Mouse (Mus musculus) neural tube, embryonic 10.5 days (tissue): ENCODE results near the gene Abcc8.
"Not testable (repeated sequence)": the region's sequence is repeated elsewhere in the genome, so short reads cannot be mapped to it uniquely, and the experiment has no call there.

Experiments
- DNase-seq: peaks from one replicate; pipeline ENCODE4 v3.0.0-alpha.2; 2017; ENCODE audit warnings: low spot score; ENCODE audit errors: extremely low spot score

Abcc8 gene

DNA sequence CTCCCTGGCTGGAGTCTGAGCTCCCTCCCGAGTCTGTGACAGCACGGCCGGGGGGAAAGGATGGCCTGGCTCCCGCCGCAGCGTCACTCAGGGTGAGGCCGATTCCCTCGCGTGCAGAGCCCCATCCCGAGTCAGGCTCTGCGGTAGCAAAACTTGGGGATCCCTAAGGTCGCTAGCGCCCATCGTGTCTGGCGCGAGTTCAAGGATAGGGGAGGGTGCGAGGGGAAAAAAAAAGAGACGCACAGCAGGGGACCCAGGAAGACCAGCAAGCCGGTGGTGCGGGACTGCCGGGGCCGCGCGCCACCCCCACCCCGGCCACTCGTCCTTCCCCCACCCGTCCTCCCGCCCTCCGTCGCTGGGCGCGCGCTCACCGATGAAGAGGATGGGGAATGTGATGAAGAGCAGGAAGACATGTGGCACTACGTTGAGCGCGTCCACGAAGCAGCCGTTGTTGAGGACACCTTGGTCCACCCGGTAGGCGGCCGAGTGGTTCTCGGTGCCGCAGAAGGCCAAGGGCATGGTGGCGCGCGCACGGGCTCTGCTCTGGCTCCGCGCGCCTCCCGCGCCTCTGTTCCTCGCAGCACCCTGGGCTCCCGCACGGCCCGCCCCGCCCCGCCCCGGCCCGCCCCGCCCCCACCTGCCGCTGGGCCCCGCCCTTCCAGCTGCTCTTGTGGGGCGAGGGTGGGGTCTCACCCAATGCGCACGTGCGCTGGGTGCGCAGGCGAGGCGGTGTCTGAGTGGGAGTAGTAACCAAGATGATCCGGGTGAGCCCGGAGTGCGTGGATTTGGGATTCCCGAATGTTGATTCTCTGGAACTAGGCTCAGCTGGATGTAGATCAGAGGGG lies at the start of gene Abcc8:
Abcc8 (minus strand) TSS at position 603 of the 845 bp plus-strand sequence.
- peak; percentile 40 for DNase-seq

DNA sequence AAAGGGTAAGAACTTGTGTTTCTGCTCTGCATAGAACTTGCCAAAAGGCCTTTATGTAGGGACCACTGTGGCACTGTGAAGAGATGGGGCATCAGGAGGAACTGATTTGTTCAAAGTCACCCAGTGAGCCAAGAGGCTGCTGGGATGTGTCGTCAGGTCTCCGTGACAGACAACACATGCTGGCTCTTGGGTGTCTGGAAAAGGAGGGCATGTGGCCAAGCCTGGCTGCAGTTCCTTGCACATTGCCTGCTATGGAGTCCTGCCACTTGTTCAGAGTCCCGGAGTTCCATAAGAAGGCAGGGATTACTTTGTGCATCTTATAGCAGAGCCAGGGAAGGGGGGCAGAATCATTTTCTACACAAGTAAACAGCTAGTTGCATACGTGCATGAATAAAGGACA lies 47.1 kb upstream of the Abcc8 start:
- DNase-seq, result no peak

DNA sequence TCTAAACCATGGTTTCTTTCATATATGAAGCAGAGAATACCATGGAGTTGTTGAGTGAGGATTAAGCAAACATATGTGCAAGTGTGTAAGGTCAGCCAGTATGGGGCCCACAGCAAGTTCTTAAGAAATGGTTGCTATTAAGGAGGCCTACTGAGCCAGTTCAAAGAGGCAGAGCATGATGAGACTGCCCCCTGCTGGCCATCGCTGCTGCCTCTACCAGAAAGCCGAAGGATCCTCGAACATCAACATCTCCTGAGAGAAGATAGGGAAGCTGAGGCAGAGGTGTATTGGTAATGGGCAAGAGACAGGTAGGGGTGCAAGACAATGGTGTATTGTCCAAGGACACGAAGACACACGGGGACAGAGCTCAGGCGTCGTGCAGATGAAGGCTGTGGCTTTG lies 46.4 kb upstream of the Abcc8 start:
- DNase-seq, result peak; percentile 67

DNA sequence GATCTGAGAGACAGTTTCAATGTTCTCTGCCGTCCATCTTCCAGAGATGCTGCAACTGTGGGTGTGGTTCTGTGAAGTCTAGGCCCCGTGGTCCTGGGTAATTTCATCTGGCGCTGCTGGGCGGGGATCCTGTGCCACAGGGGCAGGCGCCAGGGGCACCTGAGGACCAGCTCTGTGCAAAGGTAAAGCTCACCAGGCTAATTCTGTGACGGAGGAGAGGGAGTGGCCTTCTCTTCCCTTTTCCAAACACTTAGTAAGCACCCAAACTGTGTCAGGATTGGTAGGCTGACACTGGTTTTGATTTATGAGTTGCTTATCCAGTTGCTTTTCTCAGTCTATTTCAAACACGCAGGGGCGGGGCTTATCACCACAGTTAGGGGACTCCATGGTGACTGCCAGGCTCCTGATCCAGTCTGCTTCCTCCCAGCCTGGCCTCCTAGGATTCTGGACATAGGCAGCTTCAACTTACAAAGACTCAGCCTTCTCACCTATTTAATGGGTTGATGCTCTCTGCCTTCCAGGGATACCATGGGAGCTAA lies 40.8 kb upstream of the Abcc8 start:
- no peak for DNase-seq

DNA sequence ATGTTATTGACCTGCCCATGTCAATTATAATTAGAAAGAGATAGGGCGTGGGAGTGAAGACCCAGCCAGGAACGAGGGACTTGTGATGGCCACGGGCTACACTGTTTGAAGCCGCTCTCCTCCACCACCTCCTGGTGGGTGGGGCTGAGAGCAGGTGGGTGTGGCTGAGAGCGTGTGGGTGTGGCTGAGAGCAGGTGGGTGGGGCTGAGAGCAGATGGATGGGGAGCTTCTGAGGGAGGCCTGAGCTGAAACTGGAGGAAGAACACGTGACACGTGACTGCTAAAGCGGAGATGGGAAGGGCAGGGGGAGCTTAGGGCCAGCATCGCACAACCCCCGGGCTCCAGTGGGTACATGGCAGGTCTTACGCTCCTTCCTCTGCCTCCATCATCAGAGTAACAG lies 38.6 kb upstream of the Abcc8 start:
- DNase-seq, result peak; percentile 37

DNA sequence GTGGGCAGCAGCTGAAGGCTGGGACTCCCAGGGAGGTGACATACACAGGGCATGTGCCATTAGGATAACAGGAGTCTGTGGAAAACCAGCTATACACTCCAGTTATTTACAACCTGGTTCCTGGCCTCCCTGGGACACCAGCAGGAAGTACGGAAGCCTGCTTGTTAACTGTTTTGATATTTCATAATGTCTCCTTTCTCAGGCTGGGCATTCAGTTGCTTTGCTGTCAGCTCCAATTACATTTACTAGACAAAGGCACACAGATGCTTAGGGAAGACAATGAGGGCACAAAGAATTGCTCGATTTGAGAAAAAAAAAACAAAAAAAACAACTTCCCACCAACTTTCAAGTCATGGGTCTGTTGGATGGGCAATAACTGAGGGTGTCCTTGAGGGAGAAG lies 36.6 kb upstream of the Abcc8 start:
- no peak for DNase-seq

DNA sequence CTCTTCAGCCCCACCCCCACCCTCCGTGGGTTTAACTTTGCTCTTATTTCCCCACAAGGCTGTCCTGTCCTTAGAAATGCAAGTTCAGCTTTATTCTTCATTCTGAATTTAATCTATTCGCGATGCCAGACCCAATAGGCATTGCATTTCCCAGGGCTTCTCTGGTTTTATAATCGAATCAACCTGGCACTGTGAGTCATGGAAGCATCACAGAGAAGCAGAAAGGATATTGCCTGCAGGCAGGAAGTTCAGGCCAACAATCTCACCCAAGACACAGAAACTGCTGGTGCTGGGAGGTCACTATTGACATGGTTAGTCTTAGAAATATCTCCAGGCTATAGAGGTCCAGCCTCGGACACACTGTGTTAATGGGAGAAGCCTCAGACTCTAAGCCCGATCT lies 30.4 kb upstream of the Abcc8 start:
- DNase-seq, result no peak

DNA sequence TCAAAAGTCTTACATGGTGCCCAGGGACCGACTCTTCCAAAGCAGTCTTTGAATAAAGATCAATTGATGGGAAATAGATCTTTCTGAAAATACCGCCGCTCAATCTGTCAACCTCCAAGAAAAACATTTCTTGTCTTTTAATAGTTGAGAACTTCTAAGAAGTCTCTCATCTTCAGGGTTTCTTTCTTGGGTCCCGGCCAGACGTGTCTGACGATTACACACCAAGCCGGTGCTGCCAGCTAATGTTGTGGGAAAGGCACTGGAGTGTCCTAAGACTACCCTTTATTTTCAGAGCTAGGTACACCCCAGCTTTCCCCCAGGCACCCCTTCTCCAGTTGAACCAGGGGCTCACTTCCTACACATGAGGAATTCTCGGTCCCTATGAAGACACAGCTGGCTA lies 28.3 kb upstream of the Abcc8 start:
- DNase-seq, result no peak

DNA sequence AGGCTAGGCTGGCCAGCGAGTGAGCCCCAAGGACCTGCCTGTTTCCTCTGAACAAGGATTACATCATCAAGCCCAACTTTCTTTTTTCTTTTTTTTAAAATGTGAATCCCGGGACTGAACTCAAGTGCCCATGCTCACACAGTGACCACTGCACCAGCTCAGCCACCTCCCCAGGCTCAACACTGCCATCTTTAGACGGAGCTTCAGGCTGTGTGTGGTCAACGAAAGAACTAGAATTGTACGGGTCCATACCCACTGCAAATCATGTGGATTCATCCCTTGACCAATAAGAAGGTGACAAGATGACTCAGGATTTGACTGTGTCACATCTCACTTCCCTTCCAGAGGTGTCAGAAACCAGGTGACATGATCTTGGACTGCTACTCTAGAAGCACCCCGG lies 24.9 kb upstream of the Abcc8 start:
- no peak for DNase-seq

DNA sequence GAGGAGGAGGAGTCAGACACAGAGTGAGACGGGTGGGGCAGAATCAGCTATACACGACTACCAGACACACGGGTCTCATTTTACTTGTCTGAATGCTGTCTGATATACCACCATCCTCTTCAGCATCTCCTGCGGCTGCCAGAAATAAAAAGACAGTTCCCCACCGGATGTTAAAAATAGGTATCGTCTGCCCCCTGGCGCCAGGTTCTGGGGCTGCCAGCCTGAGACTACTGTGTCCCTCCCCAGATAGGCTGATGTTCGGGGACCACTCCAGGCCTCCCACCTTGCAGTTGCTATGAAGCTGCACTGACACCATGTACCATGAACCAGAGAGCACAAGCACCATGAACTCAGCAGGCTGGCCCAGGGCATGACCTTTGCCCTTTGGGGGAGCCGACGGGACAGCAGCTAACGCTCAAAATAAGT lies 24.2 kb upstream of the Abcc8 start:
- DNase-seq, result peak; percentile 53

DNA sequence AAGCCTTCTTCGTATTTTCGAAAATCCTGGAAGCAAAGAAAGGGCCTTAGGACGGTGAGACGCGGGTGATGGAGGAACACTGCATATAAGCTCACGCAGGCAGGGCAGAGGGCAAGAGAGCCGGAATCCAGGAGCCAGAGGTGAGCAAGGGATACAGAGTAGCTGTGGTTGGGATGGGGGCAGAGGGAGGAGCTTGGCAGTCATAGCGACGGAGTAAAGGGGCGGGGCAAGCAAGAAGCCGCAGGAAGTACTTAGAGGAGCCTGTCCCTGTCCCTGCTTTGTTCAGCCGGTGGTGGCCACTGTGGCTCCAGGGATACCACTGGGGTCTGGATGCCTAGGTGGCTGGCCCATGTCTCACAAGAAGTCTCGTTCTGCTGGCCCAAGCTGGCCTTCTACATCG lies 21.8 kb upstream of the Abcc8 start:
- DNase-seq, result peak; percentile 56

DNA sequence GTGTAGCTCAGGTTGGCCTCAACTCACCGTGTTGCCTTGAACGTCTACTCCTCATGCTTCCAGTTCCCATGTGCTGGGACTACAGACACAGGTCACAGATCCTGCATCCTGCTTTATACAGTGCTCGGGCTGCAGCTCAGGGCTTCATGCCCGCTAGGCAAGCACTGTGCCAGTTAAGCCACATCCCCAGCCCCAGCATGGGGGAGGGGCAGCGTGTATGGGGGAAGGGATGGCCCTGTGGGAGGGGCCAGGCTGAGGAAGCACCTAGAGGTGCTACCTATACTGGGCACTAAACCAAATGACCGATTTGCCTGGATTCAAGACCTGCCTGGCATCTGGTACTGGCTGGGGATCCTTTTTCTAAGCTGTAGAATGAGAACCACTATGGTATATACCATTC lies 20.2 kb upstream of the Abcc8 start:
- DNase-seq, result no peak

DNA sequence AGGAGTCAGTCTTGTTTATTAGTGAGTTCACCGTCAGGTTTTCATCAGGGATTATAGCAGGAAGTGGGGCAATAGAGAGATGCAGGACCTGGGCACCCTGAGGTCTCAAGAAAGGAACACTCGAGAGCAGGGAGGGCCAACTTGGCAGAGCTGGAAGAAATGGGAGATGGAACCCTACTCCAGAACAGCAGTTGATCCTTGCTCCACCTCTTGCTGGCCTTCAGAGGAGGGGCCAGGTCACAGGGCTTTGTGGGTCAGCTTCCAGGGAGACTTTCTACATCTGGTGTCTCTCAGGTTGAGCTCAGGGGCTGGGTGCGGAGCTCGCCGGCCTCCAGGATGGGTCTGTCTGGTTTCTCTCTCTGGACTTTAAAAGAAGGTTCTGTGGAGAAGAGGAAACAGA lies 15.5 kb upstream of the Abcc8 start:
- no peak for DNase-seq

DNA sequence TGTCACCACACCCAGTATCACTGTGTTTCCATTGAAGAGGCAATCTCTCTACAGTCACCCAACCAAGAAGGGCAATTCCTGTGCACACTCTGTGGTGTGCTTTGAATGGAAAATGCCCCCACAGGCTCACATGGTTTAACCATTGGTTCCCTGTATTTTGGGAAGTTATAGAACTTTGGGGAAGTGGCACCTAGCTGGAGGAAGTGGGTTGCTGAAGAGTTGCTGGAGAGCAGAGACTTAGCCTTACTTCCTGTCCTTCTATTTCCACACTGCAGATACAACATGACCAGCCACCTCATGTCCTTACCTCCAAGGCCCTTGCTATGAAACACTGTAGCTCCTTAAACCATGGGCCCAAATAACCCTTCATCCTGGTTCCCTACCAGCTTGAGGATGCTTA lies 4.4 kb upstream of the Abcc8 start:
- DNase-seq, result no peak

DNA sequence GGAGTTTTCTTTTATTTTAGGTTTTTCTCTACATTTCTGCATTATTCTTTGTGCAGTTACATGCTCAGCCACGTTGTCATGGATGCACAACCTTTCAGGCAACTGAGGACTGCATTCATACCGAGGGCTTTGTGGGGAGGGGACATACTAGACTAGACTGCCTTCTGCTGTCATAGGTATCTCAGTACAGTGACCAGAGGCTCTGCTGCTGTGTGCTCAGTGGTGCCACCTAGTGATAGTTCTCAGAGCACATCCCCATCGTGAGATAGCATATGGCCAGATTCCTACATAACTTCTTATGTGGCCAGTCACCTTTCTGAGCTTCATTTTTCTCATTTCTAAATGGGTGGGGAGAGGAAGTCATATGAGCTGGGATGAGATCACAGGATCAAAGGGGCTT lies 1.8 kb upstream of the Abcc8 start:
- peak; percentile 54 for DNase-seq

DNA sequence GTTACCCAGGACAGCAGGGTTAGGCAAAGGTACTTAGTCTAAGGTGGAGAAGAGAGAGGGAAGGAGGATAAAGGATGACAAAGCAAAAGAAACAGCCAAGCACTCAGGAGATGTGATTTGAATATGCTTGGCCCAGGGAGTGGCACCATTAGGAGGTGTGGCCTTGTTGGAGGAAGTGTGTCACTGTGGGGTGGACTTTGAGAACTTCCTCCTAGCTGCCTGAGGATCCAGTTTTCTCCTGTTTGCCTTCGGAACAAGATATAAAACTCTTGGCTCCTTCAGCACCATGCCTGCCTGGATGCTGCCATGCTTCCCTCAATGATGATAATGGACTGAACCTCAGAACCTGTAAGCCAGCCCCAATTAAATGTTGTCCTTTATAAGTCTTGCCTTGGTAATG lies 10.9 kb downstream of the Abcc8 start:
- DNase-seq, result not testable (repeated sequence)

DNA sequence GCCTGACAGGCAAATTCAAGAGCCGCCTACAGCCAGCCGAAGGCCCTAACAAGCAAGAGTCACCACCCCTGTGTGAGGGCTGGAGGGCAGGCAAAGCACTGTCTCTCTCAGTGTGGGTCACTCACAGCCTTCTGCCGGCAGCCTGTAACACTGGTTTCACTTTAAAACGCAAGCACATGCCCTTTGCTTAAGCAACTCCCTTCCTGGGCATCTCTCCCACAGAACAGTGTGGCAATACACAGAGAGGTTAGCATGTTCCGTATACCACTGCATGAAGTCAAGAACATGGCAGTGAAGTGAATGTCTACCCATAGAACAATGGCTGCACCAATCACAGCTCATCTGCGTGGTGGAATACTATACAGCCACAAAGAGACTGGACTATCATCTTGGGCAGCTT lies 11.4 kb downstream of the Abcc8 start:
- no peak for DNase-seq

DNA sequence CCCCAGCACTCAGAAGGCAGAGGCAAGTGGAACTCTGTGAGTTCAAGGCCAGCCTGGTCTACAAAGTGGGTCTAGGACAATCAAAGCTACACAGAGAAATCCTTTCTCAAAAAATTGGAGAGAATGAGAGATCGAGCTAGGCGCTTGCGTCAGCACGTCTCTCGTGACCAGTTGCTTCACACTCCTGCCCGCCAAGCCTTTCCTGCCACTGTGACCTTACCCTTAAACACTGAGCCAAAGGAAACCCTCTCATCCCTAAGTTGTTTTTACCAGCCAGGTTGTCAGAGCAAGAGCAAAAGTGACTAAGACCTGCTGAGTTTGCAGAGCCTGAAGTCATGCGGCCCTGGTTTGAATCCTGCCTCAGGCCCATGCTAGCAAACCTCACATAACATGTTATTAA lies 11.9 kb downstream of the Abcc8 start:
- DNase-seq, result no peak

DNA sequence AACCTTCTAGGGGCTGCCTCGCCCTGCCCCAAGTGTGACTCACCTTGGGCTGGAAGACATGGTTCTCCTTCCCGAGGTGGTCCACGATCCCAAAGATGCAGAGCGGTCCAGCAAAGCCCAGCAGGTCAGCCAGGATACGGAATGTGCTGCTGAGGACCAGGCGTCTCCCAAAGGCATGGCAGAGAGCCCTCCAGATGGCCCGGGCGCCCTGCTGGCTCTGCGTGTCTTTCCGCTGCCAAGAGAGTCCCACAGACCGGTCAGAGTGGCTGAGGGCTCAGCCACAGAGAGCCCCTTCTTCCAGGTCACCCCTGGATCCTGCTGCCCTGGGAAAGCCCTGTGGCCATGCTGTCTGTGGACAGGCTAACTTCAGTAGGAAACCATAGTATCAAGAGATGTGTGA lies 14.0 kb downstream of the Abcc8 start:
- no peak for DNase-seq

DNA sequence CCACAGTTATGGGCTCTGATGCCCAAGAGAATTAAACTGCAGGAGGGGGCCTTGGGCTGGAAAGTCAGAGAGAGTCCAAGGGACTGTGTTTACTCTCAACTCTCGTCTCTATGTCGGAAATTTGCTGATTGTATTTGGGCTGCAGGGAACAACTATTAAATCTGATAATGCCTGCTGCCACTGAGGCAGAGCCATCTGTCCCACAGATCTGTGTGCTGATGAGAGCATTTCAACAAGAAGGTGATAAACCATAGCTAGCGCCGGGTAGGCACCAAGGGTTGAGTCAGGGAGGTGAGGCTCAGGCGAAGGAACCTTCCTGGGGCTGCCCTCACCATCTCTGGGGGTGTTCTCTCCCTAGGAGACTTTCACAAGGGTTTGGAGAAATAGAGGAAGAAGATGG lies 17.1 kb downstream of the Abcc8 start:
- no peak for DNase-seq

DNA sequence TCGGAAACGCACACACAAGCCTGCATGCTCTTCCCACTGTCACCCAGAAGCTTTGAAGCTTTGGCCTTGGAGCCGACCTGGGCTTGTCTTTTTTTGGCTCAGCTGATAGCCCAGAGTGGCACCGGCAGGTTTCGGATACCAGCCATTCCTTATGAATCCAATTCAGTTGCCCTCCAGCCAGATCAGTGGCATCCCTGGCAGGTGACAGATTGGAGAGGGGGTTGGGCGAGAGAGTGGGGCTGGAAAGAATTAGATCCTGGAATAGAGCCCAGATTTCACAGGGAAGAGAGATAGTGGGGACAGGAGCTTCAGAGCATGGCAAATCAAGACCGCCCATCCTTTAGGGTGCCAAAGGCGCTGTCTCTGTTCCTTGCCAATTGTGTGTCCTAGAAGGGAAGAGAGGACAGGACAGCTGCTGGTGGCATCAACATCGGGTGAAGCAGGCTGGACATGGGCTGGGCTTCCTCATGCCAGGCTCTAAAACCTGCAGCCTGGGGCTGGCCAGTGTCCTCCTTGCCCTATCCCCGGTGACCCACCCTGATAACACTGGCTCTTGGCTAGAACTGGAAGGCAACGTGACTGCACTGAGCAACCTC lies 17.6 kb downstream of the Abcc8 start:
- no peak for DNase-seq

DNA sequence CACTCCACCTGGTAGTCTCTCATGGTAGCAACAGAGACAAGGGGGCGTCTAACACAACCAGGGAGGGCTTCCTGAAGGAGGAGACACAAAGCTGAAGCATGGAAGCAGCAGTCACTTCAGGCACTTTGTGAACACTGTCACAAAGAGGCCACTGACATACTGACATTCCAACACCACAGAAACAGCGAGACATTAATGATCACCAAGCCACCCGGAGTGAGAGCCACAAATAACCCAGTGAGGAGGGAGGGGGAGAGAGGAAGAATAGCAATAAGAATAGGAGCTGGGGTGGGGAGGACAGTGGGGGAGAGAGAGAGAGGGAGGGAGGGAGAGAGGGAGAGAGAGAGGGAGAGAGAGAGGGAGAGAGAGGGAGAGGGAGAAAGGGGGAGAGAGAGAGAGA lies 18.2 kb downstream of the Abcc8 start:
- no peak for DNase-seq

DNA sequence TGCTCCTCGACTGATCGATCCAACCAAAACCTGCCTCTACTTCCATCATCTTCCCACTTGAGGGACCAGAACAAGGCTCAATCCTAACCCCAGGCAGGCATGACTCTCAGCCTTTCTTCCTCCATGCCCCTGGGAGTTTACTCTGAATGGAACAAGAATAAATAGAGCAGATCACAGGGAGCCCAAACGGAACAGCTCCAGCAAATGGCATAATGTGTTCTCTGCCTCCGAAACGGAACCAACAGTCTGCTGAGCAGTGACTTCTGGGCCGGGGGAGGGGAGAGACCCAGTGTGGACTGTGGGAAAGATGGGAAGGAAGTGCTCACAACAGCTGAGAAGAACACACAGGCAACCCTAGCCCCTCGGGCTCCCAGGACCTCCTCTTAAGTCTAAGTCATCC lies 22.1 kb downstream of the Abcc8 start:
- DNase-seq, result no peak
